Mouse (Mus musculus): ENCODE measurements around the gene Ppp1r35.
A peak's percentile ranks its signal among the peaks of the same experiment; 100 is the strongest.
"Not testable (repeated sequence)": the region's sequence is repeated elsewhere in the genome, so short reads cannot be mapped to it uniquely, and the experiment has no call there.

Gene Ppp1r35

DNA sequence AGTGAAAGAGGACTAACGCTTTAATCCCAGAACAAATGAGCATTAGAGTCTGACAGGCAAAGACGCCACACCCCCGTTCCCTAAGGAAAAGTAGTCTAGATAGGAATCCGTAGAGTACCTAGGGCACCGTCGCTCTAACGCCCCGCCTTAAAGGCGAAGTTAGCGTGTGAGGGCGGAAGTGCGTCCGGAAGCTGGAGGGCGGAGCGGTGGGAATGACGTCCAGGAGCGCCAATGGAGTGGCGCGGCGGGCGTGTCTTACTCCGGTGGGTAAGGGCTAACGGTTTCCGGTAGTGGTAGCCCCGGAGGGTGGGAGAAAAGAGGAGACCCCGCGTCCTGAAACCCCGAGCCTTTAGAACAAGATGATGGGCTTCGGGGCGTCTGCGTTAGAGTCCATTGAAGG lies at the start of gene Ppp1r35:
Ppp1r35 (plus strand) TSS at position 215 of the 400 bp plus-strand sequence.
- DNase-seq: peak; percentile 98

DNA sequence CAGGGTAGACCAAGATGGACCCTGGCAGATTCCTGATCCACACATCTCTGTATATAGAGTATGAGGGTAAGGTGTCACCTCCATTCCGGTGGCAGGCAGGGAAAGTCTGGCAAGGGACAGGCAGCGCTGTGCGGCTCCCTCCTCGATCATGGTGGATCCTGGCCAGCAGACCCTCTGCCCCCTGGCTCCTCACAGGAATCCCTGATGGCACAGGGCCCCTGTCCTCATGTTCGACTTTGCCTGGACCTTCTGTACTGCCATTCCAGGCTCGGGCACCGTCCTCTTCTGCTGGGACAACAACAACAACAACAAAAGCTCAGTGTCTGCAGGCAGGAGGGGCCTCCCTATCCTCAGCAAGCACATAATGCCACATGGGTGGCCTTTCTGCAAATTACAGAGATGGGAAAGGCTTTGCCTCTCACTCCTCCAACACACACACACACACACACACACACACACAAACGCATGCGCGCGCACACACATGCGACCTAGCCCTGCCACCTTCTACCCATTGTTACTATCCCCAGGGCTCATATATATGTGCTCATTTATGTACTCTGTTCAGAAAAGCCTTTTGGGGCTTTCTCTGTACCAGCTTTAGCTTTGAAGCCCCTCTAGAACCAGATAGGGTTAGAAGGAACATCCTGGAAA lies 44.9 kb upstream of the Ppp1r35 start:
- DNase-seq: no peak

DNA sequence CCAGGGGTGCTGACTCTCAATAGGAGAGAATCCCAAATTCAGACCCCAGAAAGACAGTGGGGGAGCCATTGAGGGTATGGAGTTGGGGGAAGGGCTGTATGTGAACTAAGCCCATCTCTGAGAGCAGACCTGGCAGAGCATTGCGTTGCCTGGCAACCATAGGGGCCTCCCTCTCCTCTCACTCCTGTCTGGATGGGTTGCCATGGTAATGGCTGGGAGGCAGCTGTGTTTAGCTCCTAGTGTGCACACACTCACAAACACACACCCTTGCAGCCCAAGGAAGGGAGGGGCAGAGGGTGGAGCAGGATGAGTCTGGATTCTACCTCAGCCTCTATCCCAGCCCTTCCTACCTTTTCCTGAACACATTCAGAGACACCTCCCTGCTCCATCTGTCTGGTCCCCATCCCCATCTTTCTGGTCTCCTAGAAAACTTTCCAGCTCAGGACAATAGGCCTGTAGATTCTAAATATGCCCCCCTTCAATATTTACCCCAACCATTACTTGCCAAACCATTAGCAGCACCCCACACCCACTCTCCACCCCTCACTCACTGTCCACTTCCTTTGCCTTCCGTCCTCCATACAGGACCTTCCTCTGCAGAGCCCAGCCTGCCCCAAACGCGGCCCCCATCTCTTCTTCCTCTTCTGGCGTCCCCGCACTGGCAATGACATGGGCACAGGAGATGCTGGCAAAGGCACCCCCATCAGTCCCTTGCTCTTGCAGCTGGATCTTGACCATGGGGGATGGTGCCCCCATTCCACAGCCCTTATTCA lies 44.2 kb upstream of the Ppp1r35 start:
- no peak for DNase-seq

DNA sequence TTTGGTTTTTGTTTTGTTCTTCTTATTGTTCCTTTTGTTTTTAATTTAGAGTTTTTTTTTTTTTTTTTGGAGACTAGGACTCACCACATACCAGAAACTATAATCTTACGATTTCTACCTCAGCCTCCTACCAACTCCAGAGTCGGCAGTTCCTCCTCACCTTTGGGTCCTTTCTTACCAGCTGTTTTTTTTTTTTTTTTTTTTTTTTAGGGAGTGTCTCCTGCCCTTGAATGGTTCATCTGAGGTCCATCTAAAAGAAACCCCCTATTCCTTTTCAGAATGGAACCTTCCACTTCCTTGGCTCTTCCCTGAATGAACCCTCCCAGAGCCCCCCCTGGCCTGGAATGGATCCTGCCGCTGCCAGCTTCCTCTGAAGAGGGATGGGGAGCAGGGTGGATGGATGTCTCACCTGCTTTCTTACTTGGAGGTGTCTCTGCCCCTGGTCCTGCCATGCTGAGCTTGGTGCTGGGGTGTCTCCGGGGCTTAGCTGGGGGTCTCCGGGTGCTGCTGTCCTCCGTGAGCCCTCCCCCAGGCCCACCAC lies 41.2 kb upstream of the Ppp1r35 start:
- DNase-seq: no peak

DNA sequence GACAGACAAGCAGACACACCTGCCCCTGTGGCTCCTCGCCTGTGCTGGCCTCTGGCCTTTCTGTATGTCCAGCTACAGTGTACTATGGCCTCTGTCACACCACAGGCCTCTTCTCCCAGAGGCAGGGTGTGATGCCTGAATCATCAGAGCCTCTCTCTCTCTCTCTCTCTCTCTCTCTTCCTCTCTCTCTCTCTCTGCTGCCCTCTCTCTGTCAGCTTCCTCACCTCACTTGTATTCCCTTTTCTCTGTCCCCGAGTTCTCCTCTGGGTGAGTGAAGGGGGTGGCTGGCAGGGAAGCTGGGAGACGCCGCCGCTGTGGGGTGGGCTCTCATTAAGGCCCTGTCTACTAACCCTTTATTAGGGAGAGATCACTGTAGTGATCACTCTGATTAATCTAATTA lies 40.1 kb upstream of the Ppp1r35 start:
- DNase-seq: no peak

DNA sequence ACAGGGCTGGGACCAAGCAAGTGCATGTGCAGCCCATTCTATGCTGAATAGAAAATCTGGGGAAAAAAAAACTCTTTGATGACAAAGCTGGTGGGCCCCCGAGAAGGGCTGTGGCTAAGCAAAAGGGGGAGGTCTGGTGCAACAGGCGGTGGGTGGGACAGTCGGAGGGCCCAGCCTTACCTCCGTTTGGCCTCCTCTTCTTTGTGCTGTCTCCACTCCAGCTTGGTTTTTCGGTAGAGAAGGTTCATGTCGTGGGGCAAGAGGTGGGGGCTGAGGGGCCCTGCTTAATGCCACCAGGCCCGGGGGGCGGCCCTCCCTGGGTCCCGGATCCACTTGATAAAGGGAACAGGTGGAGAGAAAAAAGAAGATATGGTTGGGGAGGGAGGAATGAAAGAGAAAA lies 39.2 kb upstream of the Ppp1r35 start:
- no peak for DNase-seq

DNA sequence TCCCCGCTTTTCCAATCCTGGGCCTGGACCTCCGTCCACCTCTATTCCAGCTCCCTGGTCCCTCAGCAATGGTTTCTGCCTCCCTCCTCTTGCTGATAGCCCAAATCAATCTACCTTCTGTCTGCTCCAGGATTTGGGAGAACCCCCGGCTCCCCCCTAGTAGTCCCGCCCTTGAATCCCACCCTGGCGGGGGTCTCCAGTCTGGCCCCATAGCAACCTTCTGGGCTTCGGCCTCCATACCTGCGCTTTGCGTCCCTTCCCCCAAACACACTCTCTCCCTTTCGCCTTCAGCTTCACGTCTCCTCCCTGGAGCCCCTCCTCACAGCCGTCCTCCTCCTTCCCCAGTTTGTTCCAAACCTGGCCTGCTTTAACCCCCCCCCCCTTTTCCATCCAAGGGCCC lies 38.1 kb upstream of the Ppp1r35 start:
- DNase-seq: no peak

DNA sequence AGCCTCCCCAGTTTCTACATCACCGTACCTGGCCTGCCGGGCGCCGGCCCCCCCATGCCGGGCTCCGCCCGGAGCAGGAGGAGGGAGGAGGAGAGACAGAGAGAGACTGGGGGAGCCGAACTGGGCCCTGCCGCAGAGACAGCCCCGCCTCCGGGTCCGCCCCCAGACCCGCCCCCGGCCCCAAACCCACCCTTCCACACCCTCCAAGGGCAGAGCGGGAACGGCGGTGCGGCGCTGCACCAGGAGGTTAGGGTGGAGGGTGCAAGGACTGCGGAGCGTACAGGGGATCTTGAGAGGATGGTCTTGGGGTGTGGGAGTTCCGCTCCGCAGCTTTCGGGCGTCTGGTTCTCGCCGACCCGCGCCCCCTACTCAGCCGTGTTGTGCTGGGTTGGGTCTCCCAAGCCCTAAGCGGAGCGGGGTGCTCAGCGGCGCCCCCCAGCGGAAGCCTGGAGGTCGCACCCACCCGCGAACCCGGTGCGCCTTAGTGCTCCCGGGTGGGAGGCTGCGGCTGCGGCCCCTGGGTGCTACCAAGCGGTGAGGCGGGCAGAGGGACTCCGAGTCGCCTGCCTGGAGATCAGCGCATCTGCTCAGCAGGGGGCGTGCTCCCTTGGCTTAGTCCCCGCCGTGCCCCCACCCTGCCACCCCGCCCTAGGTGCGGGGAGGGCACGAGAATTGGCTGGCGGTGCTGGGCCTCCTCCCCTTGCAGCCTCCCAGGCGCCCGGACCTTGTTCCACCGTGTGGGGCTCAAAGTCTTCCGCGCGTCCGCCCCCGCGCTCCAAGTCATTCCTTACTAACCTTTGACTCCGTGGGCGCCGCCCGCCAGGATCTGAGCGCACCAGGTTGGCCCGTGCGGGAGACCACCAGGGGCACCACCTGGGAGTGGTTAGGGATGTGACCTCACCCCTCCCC lies 37.4 kb upstream of the Ppp1r35 start, which contains the start of gene Nyap1:
Nyap1 (minus strand) TSS at position 585 of the 909 bp plus-strand sequence.
- DNase-seq: peak; percentile 90

DNA sequence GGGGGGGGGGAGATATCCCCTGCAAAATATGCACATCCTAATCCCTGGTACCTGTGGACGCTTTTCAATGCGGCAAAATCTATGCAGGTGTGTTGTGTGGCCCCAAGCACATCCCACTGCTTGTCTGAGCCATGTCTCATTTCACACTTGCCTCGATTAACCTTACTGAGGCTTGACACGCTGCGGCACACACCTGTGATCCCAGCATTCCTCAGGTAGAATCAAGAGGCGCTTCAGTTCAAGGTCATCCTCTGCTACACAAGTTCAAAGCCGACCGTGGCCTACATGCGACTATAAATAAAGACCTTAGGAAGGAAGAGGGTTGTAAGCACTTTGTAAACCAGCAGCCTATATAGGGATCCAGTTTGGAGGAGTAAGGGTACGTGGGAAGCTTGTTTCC lies 36.6 kb upstream of the Ppp1r35 start:
- no peak for DNase-seq

DNA sequence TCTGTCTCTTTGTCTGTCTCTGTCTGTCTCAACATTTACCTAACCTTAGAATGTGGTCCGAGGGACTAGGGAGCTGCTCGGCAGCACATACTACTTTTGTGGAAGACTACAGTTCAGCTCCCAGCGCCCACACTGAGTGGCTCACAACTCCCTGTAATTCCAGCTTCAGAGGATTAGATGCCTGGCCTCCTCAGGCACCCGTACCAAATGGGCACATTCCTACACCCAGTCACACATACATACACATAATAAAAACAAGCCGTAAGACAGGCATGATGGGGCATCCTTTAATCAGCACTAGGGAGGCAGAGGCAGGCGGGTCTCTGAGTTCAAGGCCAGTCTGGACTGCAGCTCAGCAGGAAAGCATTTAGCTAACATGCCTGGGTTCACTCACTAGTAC lies 35.8 kb upstream of the Ppp1r35 start:
- DNase-seq: no peak

DNA sequence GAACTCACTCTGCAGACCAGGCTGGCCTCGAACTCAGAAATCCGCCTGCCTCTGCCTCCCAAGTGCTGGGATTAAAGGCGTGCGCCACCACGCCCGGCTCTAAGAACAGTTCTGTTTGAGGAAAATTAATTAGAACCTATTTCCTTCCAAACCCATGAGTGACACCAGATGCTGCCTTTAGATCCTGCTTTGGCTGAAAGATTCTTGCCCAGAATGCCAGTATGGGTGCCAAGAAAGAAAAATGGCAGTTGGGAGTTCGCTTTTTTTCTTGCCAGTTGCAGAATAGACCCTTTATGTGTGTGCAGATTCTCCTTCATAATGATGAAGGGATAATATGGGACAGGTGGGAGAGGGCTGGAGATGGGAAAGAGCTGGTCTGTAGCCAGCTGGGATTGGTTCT lies 34.5 kb upstream of the Ppp1r35 start:
- DNase-seq: no peak

DNA sequence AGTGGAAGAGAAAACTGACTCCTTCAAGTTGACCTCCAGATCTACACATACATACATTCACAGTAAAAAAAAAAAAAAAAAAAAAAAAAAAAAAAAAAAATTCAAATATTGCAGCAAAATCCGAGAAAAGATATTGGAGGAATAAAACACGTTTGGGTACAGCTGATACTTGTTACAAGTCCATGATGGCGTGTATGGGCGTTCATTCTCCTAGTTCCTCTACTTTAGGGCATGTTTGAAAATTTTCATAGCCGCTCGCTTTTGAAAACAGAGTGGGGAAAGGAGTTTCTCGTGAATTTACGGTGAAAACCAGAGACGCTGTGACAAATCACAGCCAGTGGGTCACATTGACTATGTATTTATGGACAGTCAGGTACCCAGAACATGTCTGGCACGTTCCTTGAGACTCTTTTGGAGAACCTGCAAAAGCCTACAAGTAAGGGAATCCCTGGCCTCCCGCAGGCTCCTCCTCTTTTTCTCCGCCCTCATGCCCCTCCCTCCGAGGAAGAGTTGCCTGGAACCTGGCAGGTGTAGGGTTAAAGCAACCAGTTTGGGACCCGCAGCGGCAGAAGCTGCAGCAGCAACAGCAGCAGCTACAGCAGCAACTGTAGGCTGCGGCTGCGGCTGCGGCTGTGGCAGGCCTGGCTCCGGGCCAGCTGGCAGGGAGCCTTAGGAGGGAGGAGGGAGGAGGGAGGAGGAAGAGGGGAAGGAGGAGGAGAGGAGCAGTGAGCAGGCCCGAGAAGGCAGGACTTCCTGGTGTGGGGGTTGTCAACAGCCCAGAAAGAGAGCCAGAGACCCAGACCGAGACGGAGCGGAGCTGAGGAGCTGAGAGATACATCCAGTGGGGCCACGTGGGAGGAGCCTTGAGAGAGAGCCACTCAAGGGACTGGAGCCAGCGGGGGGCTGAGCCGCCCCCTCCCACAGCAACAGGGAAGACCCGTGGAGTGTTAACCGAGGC lies 33.2 kb upstream of the Ppp1r35 start, which contains the start of gene Tsc22d4:
Tsc22d4 (plus strand) TSS at position 517 of the 958 bp plus-strand sequence.
- peak; percentile 94 for DNase-seq

DNA sequence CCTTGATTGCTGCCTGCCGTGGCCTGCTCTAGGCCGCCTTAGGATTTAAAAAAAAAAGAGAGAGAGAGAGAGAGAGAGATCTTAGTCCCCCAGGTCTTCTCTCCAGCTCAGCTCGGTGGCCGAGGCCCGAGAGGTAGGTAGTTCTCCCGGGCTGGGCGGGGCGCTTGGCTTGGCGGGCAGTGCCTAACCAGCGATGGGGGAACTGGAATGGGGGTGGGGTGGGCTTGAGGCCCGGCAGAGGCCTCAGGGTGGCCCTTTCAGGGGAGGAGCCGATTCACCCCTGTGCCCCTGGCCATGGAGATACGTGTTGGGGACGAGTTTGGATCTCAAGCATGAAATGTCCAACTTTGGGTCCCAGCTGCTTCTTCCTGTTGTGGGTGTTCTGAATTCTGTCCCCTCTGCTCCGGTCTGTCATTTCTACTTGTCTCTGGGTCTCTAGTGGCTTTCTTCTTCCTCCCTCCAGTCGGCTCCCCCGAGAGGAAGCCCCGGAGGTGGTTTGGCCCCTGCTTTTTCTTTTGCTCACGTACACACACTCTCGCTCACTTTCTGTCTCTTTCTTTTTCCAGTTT lies 32.3 kb upstream of the Ppp1r35 start:
- DNase-seq: peak; percentile 81

DNA sequence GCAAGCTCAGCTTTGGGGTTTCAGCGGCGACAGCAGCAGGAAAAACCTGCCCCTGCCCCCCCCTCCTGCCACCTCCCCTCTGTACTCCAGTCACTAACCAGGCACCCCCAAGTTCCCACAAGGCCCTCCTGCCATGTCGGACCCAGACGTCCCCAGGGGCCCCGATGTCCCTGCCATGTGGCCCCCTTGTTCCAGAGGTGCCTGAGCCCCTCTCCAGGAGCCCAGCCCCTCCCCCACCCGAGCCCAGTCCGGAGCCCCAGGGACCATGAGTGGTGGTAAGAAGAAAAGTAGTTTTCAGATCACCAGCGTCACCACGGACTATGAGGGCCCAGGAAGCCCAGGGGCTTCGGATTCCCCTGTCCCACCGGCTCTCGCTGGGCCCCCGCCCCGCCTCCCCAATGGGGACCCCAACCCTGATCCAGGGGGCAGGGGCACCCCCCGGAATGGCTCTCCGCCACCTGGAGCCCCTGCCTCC lies 31.8 kb upstream of the Ppp1r35 start:
- peak; percentile 41 for DNase-seq

DNA sequence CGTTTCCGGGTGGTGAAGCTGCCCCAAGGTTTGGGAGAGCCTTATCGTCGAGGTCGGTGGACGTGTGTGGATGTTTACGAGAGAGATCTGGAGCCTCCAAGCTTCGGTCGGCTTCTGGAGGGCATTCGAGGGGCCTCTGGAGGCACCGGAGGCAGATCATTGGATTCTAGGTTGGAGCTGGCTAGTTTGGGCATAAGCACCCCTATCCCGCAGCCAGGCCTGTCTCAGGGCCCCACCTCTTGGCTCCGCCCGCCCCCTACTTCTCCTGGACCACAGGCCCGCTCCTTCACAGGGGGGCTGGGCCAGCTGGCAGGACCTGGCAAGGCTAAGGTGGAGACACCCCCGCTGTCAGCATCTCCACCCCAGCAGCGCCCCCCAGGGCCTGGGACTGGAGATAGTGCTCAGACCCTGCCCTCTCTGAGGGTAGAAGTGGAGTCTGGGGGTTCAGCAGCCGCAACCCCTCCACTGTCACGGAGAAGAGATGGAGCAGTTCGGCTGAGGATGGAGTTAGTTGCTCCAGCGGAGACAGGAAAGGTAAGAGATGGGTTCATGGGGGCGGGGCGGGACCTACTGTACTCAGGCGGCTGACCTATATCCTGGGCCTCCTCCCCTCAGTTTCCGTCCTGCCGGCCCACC lies 31.2 kb upstream of the Ppp1r35 start:
- peak; percentile 65 for DNase-seq

DNA sequence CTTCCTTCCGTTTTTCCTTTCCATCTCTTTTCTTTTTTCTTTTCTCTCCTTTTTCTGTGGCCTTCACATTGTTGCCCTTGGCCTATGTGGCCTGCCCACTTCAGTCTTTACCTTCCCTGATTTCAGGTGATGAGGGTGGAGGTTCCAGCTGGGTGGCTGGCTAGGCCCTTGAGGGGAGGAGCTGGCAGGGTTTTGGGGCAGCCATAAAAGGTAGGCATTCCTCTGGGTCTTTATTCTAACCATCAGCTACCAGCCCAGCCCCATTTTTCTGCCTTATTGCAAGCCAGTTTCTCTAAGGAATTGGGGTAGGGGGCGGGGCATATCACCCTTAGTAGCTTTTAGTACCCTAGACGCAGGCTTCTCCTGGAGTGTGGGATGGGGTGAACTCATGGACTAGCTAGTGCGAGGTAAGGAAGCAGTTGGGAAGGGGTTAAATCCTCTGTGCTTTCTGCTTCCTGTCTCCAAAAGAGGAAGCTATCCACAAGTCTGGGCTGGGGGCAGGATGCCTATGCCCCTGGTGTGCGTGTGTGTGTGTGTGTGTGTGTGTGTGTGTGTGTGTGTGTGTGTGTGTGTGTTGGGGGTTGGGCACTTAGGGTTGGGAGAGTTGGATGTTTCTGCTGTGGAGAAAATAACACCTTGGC lies 30.4 kb upstream of the Ppp1r35 start:
- peak; percentile 48 for DNase-seq

DNA sequence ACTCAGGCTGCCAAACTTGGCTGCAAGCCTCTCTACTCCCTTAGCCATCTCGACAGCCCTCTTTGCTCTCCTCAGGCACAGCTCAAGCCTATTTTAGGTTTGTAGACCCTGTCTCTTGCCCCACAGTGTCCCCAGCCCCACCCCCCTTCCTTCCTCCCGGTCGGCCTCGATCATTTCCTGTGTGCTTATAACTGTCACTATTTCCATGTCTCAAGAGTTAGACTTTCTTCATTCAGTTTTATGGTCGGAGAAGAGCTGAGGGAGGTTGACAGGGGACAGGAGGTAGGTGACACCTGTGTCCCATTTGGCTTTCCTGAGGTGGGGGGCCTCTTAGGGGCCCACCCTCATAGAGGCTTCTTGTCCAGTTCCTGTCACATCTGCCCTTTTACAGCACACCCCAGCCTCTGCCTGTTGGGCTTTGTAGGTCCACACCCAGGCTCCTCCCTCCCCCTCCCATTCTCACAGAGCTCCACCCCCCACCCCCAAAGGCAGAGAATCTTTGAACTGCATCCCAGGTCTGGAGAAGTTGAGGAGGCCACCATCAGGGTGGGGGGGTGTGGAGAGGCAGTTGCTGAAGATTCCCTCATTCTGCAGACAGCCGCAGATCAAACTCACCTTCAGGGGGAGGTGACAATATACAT lies 29.3 kb upstream of the Ppp1r35 start:
- DNase-seq: no peak

DNA sequence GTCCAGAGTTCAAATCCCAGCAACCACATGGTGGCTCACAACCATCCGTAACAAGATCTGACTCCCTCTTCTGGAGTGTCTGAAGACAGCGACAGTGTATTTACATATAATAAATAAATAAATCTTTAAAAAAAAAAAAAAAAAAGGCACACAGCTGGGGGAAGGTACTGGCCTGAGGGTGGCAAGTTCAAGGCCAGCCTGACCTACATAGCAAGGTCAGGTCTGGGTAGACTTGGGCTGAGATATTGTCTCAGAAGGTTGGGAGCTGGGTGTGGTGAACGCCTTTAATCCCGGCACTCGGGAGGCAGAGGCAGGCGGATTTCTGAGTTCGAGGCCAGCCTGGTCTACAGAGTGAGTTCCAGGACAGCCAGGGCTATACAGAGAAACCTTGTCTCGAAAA lies 28.4 kb upstream of the Ppp1r35 start:
- DNase-seq: not testable (repeated sequence)

DNA sequence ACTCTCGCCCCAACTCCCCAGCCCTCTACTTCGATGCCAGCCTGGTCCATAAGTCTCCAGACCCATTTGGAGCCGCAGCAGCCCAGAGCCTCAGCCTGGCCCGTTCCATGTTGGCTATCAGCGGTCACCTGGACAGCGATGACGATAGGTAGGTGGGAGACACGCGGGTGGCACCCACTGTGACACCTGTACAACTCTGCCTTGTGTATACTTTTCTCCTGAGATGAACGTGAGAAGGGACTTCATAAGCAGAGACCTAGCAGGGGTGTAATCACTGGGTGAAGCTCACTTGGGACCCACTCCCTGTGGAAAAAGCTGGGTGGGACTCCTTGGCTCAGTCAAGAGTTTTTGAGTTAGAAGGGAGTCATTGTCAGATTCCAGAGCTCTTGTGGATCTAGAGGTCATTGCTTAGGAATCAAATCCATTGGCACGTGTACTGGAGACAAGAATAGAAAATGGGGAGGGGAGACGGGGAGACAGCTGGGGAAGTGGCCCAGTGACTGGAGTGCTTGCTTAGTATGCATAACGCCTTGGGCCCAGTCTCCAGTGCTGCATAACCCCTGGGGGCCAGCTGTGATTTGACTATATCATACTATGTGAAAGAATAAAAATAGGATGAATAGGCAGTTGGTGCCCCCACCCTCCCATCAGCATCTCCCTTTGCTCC lies 27.3 kb upstream of the Ppp1r35 start:
- DNase-seq: no peak

All from kidney, postnatal 14 days (tissue).